Mouse (Mus musculus): Measurements from ENCODE around the gene Psme3. TPM values are rescaled to one million over a fixed set of nuclear protein-coding genes. Genes with fewer than 3 reads are reported as not detected.

The Psme3 gene
- polyA plus RNA-seq, 1 experiment, result 89.0 TPM

- peak overlapping the region; percentile 57 for H3K4me3 ChIP-seq
- no peaks in the 10 kb centered on the region for H3K79me2 ChIP-seq (ENCODE audit: control insufficient read depth, insufficient read depth)
- no peaks in the 10 kb centered on the region for H3K36me3 ChIP-seq (ENCODE audit: control insufficient read depth, insufficient read depth)
- no peaks in the 10 kb centered on the region for H3K27me3 ChIP-seq (ENCODE audit: control insufficient read depth, insufficient read depth, insufficient read length)
- peak overlapping the region; percentile 3 for H3ac ChIP-seq (ENCODE audit: control insufficient read depth, insufficient read length)
- TF ChIP-seq MAX (IDR thresholded peaks at IDR 0.05; ENCODE audit: low read depth) (no peak), TCF3 (IDR thresholded peaks at IDR 0.05; ENCODE audit: insufficient read length, low read depth) (no peak), MYOD1 (IDR thresholded peaks at IDR 0.05; ENCODE audit: control insufficient read depth in 1 of 3, insufficient read length in 2 of 3, low read depth in 2 of 3) (no peak), POLR2A (IDR thresholded peaks at IDR 0.05; ENCODE audit: insufficient read length, low read depth) (no peak), SRF (IDR thresholded peaks at IDR 0.05; ENCODE audit: control insufficient read depth, insufficient read length, low read depth) (no peak), TCF12 (IDR thresholded peaks at IDR 0.05; ENCODE audit: insufficient read depth, poor library complexity, severe bottlenecking) (no peak), CEBPB (IDR thresholded peaks at IDR 0.05; ENCODE audit: insufficient read depth, poor library complexity, severe bottlenecking) (no peak), REST (IDR thresholded peaks at IDR 0.05; ENCODE audit: insufficient read depth, insufficient read length) (no peak), POLR2AphosphoS2 (IDR thresholded peaks at IDR 0.05; ENCODE audit: insufficient read length, low read depth) (no peak), E2F4 (IDR thresholded peaks at IDR 0.05; ENCODE audit: insufficient read depth) (no peak), USF1 (IDR thresholded peaks at IDR 0.05; ENCODE audit: low read depth) (no peak), MYOG (IDR thresholded peaks at IDR 0.05; ENCODE audit: control insufficient read depth in 1 of 3, insufficient read depth in 1 of 3, insufficient read length in 2 of 3, low read depth in 2 of 3) (no peak)
- H3K4me2 ChIP-seq (ENCODE audit: low read depth), result peak overlapping the region; percentile 96
Measured at GRCm38 (mm10) chr11:101277381-101278222, 38.4 kb upstream of the Psme3 start.

DNA sequence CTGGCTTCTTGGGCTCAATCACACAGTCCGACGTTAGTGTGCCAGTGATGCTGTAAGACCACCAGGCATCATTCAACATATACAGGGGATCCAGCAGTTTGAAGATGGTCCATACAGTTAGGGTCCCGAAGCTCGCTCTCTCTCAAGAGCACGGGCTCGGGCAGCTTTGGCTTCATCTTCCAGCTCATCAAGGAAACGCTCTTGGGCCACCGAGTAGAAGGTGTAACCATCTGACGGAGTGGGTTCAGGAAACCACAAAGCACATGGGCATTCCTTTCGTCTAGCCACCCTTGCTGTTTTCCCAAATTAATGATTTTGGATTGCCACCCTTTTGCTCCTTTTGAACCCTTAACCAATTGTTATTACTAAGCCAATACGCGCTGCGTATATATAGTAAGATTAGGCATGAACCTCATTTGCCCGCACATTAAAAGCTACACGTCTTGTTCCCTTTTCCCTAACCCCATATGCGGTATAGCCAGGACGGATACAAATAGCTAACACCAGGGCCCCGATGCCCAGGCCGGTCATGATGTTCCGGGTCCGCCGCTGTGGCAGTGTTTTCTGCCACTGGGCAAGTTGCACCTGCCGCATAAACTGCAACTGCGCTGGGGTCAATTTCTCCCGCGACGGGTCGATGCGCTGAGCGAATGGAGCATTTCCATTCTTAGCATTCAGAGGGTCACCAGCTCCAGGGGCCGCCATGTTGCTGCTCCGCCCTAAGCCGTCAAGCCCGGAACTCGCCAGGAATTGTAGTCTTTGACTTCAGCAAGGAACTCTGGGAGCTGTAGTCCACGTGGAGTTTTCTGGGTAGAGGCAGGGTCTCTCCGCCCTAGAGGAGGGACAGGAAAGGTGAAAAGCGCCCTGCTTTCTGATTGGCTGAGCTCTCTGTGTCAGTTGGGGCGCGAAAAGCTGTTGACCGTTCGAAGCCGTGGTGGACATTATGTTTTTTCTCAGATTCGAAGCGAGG lies 37.5 kb upstream of the Psme3 start, which contains the start of the genes Cntd1 and Coa3:
Gene Cntd1 (plus strand): TSS at position 790 of the 970 bp plus-strand sequence.
Gene Coa3 (minus strand): TSS at position 892 of the 970 bp plus-strand sequence.
- Histone ChIP-seq H3K4me3 (peak within 1 kb of the TSS; percentile 57), H3ac (ENCODE audit: control insufficient read depth, insufficient read length) (peak within 1 kb of the TSS; percentile 3), H3K36me3 (ENCODE audit: control insufficient read depth, insufficient read depth) (no peaks in the 10 kb centered on the region), H3K4me2 (ENCODE audit: low read depth) (peak within 1 kb of the TSS; percentile 96), H3K79me2 (ENCODE audit: control insufficient read depth, insufficient read depth) (no peaks in the 10 kb centered on the region), H3K27me3 (ENCODE audit: control insufficient read depth, insufficient read depth, insufficient read length) (no peaks in the 10 kb centered on the region)
- TF ChIP-seq MYOG (IDR thresholded peaks at IDR 0.05; ENCODE audit: control insufficient read depth in 1 of 3, insufficient read depth in 1 of 3, insufficient read length in 2 of 3, low read depth in 2 of 3) (no peak), POLR2AphosphoS2 (IDR thresholded peaks at IDR 0.05; ENCODE audit: insufficient read length, low read depth) (peak; percentile 69), TCF3 (IDR thresholded peaks at IDR 0.05; ENCODE audit: insufficient read length, low read depth) (no peak), CEBPB (IDR thresholded peaks at IDR 0.05; ENCODE audit: insufficient read depth, poor library complexity, severe bottlenecking) (no peak), MAX (IDR thresholded peaks at IDR 0.05; ENCODE audit: low read depth) (no peak), REST (IDR thresholded peaks at IDR 0.05; ENCODE audit: insufficient read depth, insufficient read length) (no peak), E2F4 (IDR thresholded peaks at IDR 0.05; ENCODE audit: insufficient read depth) (no peak), TCF12 (IDR thresholded peaks at IDR 0.05; ENCODE audit: insufficient read depth, poor library complexity, severe bottlenecking) (no peak), POLR2A (IDR thresholded peaks at IDR 0.05; ENCODE audit: insufficient read length, low read depth) (peak; percentile 79), USF1 (IDR thresholded peaks at IDR 0.05; ENCODE audit: low read depth) (no peak), SRF (IDR thresholded peaks at IDR 0.05; ENCODE audit: control insufficient read depth, insufficient read length, low read depth) (no peak), MYOD1 (IDR thresholded peaks at IDR 0.05; ENCODE audit: control insufficient read depth in 1 of 3, insufficient read length in 2 of 3, low read depth in 2 of 3) (no peak)

GRCm38 (mm10) chr11:101279193-101279569 lies 36.8 kb upstream of the Psme3 start:
- no peaks in the 10 kb centered on the region for H3K27me3 ChIP-seq (ENCODE audit: control insufficient read depth, insufficient read depth, insufficient read length)
- H3K4me3 ChIP-seq, result peak overlapping the region; percentile 57
- H3K4me2 ChIP-seq (ENCODE audit: low read depth), result peak overlapping the region; percentile 96
- H3ac ChIP-seq (ENCODE audit: control insufficient read depth, insufficient read length), result no peak overlapping the region
- TF ChIP-seq TCF3 (IDR thresholded peaks at IDR 0.05; ENCODE audit: insufficient read length, low read depth) (no peak), MAX (IDR thresholded peaks at IDR 0.05; ENCODE audit: low read depth) (no peak), SRF (IDR thresholded peaks at IDR 0.05; ENCODE audit: control insufficient read depth, insufficient read length, low read depth) (no peak), POLR2A (IDR thresholded peaks at IDR 0.05; ENCODE audit: insufficient read length, low read depth) (no peak), E2F4 (IDR thresholded peaks at IDR 0.05; ENCODE audit: insufficient read depth) (no peak), TCF12 (IDR thresholded peaks at IDR 0.05; ENCODE audit: insufficient read depth, poor library complexity, severe bottlenecking) (no peak), MYOG (IDR thresholded peaks at IDR 0.05; ENCODE audit: control insufficient read depth in 1 of 3, insufficient read depth in 1 of 3, insufficient read length in 2 of 3, low read depth in 2 of 3) (no peak), USF1 (IDR thresholded peaks at IDR 0.05; ENCODE audit: low read depth) (no peak), REST (IDR thresholded peaks at IDR 0.05; ENCODE audit: insufficient read depth, insufficient read length) (no peak), MYOD1 (IDR thresholded peaks at IDR 0.05; ENCODE audit: control insufficient read depth in 1 of 3, insufficient read length in 2 of 3, low read depth in 2 of 3) (no peak), POLR2AphosphoS2 (IDR thresholded peaks at IDR 0.05; ENCODE audit: insufficient read length, low read depth) (no peak)
- no peaks in the 10 kb centered on the region for H3K36me3 ChIP-seq (ENCODE audit: control insufficient read depth, insufficient read depth)
- H3K79me2 ChIP-seq (ENCODE audit: control insufficient read depth, insufficient read depth), result no peaks in the 10 kb centered on the region

GRCm38 (mm10) chr11:101280837-101281236 lies 35.2 kb upstream of the Psme3 start:
- Histone ChIP-seq H3ac (ENCODE audit: control insufficient read depth, insufficient read length) (no peak overlapping the region), H3K36me3 (ENCODE audit: control insufficient read depth, insufficient read depth) (no peaks in the 10 kb centered on the region), H3K79me2 (ENCODE audit: control insufficient read depth, insufficient read depth) (no peaks in the 10 kb centered on the region), H3K4me3 (no peak overlapping the region), H3K4me2 (ENCODE audit: low read depth) (no peak overlapping the region), H3K27me3 (ENCODE audit: control insufficient read depth, insufficient read depth, insufficient read length) (no peaks in the 10 kb centered on the region)
- TF ChIP-seq POLR2A (IDR thresholded peaks at IDR 0.05; ENCODE audit: insufficient read length, low read depth), result no peak
- TF ChIP-seq USF1 (IDR thresholded peaks at IDR 0.05; ENCODE audit: low read depth), result no peak
- no peak for TF ChIP-seq TCF3 (IDR thresholded peaks at IDR 0.05; ENCODE audit: insufficient read length, low read depth)
- no peak for TF ChIP-seq POLR2AphosphoS2 (IDR thresholded peaks at IDR 0.05; ENCODE audit: insufficient read length, low read depth)
- no peak for TF ChIP-seq SRF (IDR thresholded peaks at IDR 0.05; ENCODE audit: control insufficient read depth, insufficient read length, low read depth)
- TF ChIP-seq E2F4 (IDR thresholded peaks at IDR 0.05; ENCODE audit: insufficient read depth), result no peak
- no peak for TF ChIP-seq TCF12 (IDR thresholded peaks at IDR 0.05; ENCODE audit: insufficient read depth, poor library complexity, severe bottlenecking)
- no peak for TF ChIP-seq REST (IDR thresholded peaks at IDR 0.05; ENCODE audit: insufficient read depth, insufficient read length)
- no peak for TF ChIP-seq MYOD1 (IDR thresholded peaks at IDR 0.05; ENCODE audit: control insufficient read depth in 1 of 3, insufficient read length in 2 of 3, low read depth in 2 of 3)
- TF ChIP-seq CEBPB (IDR thresholded peaks at IDR 0.05; ENCODE audit: insufficient read depth, poor library complexity, severe bottlenecking), result no peak
- no peak for TF ChIP-seq MAX (IDR thresholded peaks at IDR 0.05; ENCODE audit: low read depth)
- no peak for TF ChIP-seq MYOG (IDR thresholded peaks at IDR 0.05; ENCODE audit: control insufficient read depth in 1 of 3, insufficient read depth in 1 of 3, insufficient read length in 2 of 3, low read depth in 2 of 3)
